Mouse (Mus musculus) small intestine, adult 2 months (tissue): ENCODE results near the gene Nck2. TPM values are rescaled to one million over a fixed set of nuclear protein-coding genes. Genes with fewer than 3 reads are reported as not detected.

Experiments used
- H3K27ac ChIP-seq: fragments of 200-500 bp; 2 replicates; pipeline ENCODE4 v1.5.1; 2012; ENCODE audit warnings: low read depth, low read length, control low read depth, inconsistent platforms; ENCODE audit not compliant: insufficient read depth
- H3K27me3 ChIP-seq: fragments of 200-500 bp; 2 replicates; pipeline ENCODE4 v1.6.1; 2012; ENCODE audit warnings: mild to moderate bottlenecking, moderate library complexity, low read length, inconsistent platforms; ENCODE audit not compliant: control insufficient read depth, insufficient read depth
- H3K36me3 ChIP-seq: fragments of 200-500 bp; 2 replicates; pipeline ENCODE4 v1.6.1; 2012; ENCODE audit warnings: mild to moderate bottlenecking, low read length, control low read depth, inconsistent platforms; ENCODE audit not compliant: control insufficient read depth, insufficient read depth
- H3K4me1 ChIP-seq: fragments of 200-500 bp; 2 replicates; pipeline ENCODE4 v1.6.1; 2012; ENCODE audit warnings: low read length, inconsistent platforms, mixed read lengths; ENCODE audit not compliant: control insufficient read depth, insufficient read depth, insufficient read length
- H3K4me3 ChIP-seq: fragments of 200-500 bp; 2 replicates; pipeline ENCODE4 v1.5.1; 2012; ENCODE audit warnings: low read depth, mild to moderate bottlenecking, control low read depth, inconsistent platforms, low read length, moderate library complexity
- CTCF ChIP-seq: fragments of 200-500 bp; IDR thresholded peaks from 2 replicates; pipeline ENCODE4 v1.5.1; 2012; ENCODE audit warnings: low read depth, mild to moderate bottlenecking, control low read depth, inconsistent platforms, low read length, moderate library complexity, mixed read lengths; ENCODE audit not compliant: insufficient replicate concordance, insufficient read length; ENCODE audit errors: extremely low read depth
- POLR2A ChIP-seq: fragments of 200-500 bp; IDR thresholded peaks from 2 replicates; pipeline ENCODE4 v1.6.1; 2012; ENCODE audit warnings: low read depth, mild to moderate bottlenecking, control low read depth, inconsistent platforms, low read length, moderate library complexity
- WGBS: fragments of 180-500 bp; shearing (Covaris S2); methylation state at CpG from one replicate; pipeline ENCODE4 v1.1.7; 2018; 5-methylcytosine and 5-hydroxymethylcytosine counted together
- polyA plus RNA-seq: library from polyadenylated mRNA; depleted of rRNA; stranded (reverse); fragments of >200 nt; gene quantifications from 2 replicates; pipeline ENCODE4 v1.2.3, GENCODE M21; 2012

Nck2 gene
- polyA plus RNA-seq, 1 experiment, result 51.6 TPM

DNA sequence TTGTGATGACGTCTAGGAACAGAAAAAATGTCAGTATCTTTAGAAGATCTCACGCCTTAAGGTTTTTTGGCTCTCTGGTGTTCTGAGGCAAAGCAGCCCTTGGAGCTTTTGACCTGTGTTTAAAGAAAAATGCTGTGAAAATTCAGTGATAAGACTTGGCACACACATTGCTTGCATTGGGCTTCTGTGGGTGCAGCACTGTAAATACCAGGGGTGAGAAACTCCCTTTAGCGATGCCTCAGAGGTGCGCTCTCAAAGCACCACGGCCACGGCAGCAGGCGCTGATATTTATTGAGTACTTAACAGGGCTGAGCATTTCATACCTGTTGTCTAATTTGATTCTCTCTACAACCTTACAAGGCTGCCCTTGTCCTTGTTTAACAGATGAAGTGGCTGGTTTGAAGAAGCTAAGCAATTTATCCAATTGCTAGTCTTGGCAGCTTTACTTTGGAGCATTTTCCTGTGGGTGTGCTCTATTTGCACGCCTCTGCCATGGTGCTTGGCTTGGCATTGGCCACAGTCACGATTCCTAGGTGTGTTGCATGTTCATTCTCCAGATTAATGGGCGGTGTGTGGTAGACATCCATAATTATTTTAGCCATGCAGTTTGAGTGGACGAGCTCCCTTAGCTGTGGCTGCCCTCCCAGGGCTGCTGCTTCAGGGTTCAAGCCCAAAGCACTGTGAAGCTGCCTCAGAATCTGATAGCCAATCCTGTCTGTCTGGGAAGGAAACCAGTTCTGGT is 19.7 kb downstream of the Nck2 start:
- WGBS, result 37% methylated on average over 11 of the region's 11 CpGs
- peaks cover 16% of the 10 kb centered on the region for H3K4me1 ChIP-seq
- no peaks in the 10 kb centered on the region; the same call in 1 of the 2 replicates for H3K36me3 ChIP-seq
- H3K27ac ChIP-seq, result no peak overlapping the region
- no peak overlapping the region for H3K4me3 ChIP-seq
- no peaks in the 10 kb centered on the region for H3K27me3 ChIP-seq
- TF ChIP-seq CTCF (no peak), POLR2A (no peak)

DNA sequence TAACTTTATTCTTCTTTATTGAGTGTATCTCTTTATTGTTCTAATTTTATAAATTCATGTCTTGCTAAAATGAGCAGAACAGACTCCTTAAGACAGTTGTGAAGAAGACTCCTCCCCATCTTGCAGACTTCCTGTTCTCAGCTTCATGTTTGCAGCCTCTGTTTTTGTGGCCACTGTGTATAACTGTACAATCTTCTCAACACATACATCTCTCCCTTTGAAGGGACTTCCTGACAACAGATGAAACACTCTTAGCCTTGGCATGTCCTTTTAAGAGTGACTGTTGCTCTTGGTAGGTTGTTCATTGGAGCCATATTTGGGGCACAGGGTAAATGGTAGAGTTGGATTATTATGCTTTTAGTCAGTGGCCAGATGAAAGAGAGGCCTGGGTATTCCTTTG is 20.6 kb downstream of the Nck2 start:
- Histone ChIP-seq H3K36me3 (no peaks in the 10 kb centered on the region; the same call in 1 of the 2 replicates), H3K27ac (no peak overlapping the region), H3K27me3 (no peaks in the 10 kb centered on the region), H3K4me3 (no peak overlapping the region), H3K4me1 (peaks cover 16% of the 10 kb centered on the region)
- TF ChIP-seq CTCF, result no peak

DNA sequence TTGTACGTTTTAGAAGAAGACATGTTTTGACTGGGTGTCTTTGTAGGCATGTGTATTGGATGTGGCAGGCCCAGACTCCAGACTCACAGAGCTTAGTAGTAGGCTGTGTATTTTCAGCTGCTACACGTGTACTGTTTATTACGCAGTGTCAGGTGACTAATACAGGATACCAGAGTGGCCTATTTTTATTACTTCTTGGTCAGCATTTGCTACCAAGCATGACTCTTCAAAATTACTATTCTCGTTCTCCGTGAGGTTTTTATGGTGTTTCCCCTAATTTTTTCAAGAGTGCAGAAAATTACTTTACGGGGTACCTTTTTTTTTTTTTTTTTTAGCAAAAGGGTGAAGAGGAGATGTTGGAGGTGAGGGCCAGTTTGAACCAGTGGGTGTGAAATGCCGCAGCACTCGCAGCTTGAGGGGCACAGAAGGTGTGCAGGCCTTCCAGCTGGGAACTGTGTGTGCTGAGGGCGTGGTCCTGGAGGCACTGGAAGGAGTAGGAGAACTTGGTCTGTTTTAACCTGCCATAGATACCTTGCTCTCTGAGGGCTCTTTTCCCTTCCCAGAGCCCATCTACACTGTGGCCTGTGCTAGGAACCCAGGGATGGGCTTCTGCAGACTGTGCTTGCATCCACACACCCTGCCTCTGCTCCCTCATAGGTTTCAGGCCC is 21.7 kb downstream of the Nck2 start:
- no peak for TF ChIP-seq CTCF
- TF ChIP-seq POLR2A, result no peak
- 48% methylated on average over 9 of the region's 9 CpGs for WGBS
- H3K27ac ChIP-seq, result no peak overlapping the region
- H3K4me1 ChIP-seq, result peaks cover 20% of the 10 kb centered on the region
- no peak overlapping the region for H3K4me3 ChIP-seq
- no peaks in the 10 kb centered on the region; the same call in 1 of the 2 replicates for H3K36me3 ChIP-seq
- no peaks in the 10 kb centered on the region for H3K27me3 ChIP-seq

DNA sequence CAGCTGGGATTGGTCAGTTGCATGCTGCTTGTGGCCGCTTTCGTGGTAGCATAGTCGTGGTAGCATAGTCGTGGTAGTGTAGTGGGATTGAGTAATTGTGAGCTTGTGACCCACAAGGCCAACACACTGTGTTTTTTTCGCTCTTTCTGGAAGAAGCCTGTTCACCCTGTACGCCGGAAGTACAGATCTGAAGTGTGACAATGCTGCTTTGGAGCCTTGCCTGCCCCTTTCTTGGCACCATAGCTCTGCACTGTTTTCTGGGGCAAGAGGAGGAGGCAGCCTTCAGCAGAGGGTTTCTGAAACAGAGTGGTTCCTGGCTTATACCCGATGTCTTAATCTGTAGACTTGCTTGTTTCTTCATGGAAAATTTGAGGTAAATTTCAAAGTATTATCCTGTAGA is 23.3 kb downstream of the Nck2 start:
- 64% methylated on average over 8 of the region's 8 CpGs for WGBS
- no peak overlapping the region for H3K27ac ChIP-seq

DNA sequence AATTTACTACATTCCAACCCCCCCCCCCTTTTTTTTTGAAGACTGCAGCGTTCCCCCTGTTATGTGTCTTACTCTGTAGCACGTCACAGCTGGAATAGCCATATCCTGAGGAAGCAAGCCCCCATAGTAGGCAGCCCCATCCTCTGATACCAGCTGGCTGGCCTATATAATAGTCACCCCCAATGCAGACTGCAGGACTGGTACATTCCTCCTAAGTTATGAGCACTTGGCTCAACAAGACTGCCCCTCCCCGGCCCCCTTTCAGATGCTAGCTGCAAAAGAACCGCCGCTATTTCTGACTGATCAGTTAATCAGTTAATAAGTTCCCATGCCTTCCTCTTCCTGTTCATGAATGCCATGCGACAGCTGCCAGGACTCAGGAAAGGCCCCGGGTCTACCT is 23.8 kb downstream of the Nck2 start:
- Histone ChIP-seq H3K27ac (no peak overlapping the region), H3K4me1 (peaks cover 30% of the 10 kb centered on the region), H3K4me3 (no peak overlapping the region), H3K36me3 (no peaks in the 10 kb centered on the region), H3K27me3 (no peaks in the 10 kb centered on the region)
- 34% methylated on average over 7 of the region's 7 CpGs for WGBS
- TF ChIP-seq CTCF (no peak), POLR2A (no peak)

More for the DNA sequence above, 23.3 kb downstream of the Nck2 start:
- Histone ChIP-seq H3K4me3 (no peak overlapping the region), H3K36me3 (no peaks in the 10 kb centered on the region), H3K27me3 (no peaks in the 10 kb centered on the region), H3K4me1 (peaks cover 31% of the 10 kb centered on the region)
- TF ChIP-seq POLR2A (no peak), CTCF (no peak)

DNA sequence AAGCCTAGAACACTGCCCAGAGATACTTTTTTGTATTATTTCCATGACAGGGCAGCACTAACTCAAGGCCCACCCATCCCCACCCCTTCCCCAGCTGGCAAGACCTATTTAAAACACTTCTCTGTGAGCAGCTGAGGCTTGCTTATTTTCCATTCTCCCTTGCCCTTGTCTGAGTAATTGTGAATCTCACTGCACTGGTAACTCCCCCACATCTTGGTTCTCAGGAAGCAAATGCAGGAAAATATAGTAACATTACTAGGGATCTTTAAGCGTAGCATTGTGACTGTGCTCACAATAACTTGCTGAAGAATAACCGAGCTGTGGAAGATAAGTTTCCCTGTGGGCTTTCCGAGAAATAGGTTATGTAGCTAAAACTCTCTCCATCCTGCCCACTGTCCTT is 24.6 kb downstream of the Nck2 start:
- no peaks in the 10 kb centered on the region for H3K27me3 ChIP-seq
- H3K4me3 ChIP-seq, result no peak overlapping the region
- TF ChIP-seq CTCF, result no peak
- TF ChIP-seq POLR2A, result no peak
- H3K27ac ChIP-seq, result no peak overlapping the region
- 91% methylated on average over 3 of the region's 3 CpGs for WGBS
- no peaks in the 10 kb centered on the region for H3K36me3 ChIP-seq
- peaks cover 33% of the 10 kb centered on the region for H3K4me1 ChIP-seq

DNA sequence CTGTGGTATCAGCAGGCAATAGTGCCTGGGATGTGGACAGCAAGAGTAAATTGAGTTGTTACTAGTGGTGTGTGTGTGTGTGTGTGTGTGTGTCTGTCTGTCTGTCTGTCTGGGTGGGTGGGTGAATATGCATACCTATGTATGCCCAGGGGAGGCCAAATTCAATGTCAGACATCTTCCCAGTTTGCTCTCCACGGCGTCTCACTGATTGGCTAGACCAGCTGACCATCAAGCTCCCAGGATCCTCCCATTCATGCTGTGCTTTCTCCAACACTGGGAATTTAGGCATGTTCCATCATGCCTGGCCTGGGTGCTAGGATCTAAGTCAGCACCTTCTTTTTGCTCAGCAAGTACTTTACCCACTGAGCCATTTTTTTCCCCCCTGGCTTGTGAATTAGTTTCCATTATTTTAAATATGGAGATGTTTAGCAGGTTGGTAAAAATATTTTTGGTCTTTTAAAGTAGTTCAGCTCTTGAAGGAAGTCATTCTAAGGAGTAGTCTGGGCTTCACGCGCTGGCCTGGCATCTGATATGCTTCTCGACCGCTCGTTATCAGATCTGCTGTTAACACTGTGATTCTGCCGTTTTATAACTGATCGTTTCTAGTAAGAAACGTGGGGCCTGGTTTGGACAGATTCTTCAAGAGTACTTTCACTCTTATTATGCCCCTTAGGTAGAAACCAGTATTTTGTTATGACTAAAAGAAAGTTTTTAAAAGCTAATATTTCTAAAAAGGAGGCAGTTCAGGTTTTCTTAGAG is 26.2 kb downstream of the Nck2 start:
- Histone ChIP-seq H3K4me3 (no peak overlapping the region), H3K27ac (no peak overlapping the region), H3K36me3 (no peaks in the 10 kb centered on the region), H3K4me1 (peaks cover 42% of the 10 kb centered on the region), H3K27me3 (no peaks in the 10 kb centered on the region)
- TF ChIP-seq POLR2A (no peak), CTCF (no peak)
- WGBS, result 35% methylated on average over 10 of the region's 10 CpGs
